Mouse (Mus musculus) ES-E14 (cell line): ENCODE results near the gene Iqschfp.

Experiments used
- HCFC1 ChIP-seq: IDR thresholded peaks from 2 replicates; pipeline ENCODE4 v1.6.1; 2012; ENCODE audit warnings: low read length, inconsistent platforms, borderline replicate concordance; ENCODE audit not compliant: insufficient read depth
- MAFK ChIP-seq: IDR thresholded peaks from 2 replicates; pipeline ENCODE4 v1.6.1; 2014; ENCODE audit warnings: mild to moderate bottlenecking, low read depth, low read length, inconsistent platforms; ENCODE audit not compliant: insufficient read depth
- ZC3H11A ChIP-seq: IDR thresholded peaks from 2 replicates; pipeline ENCODE4 v1.6.1; 2012; ENCODE audit warnings: low read depth, mild to moderate bottlenecking, inconsistent platforms, low read length, borderline replicate concordance
- ZNF384 ChIP-seq: IDR thresholded peaks from 2 replicates; pipeline ENCODE4 v1.6.1; 2012; ENCODE audit warnings: low read depth, low read length, inconsistent platforms

DNA sequence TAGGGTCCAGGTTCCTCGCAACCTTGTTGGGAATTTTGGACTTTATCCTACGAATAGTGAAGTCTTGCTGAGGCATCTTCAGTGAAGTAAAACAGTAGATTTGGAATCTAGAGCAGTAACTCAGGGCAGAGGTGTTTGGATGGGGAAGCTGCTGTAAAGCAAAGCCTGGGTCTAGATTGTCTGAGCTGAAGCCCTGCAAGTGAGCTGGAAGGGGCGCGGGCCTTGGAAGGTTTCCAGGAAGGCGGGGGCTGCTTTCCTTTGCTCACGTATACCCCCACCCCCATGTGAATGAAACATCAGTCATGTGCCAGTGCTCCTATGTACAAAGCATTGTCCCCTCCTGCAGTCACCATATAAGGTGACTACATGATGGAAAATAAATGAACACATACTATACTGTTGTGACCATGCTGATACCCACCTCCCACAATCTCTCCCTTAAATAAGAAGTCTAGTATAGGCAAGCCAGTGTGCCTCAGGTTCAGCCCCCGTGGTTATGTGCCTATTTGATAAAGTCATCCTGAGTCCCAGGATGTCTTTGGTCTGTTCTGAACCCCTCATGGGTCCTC, 643.2 kb downstream of the Iqschfp start:
- TF ChIP-seq ZC3H11A (no peak), ZNF384 (no peak), MAFK (no peak), HCFC1 (no peak)
